Mouse (Mus musculus) testis, adult 2 months (tissue): ENCODE measurements at regions not wholly inside any gene's neighbourhood (a gene's known extent, or its start where the extent isn't known, plus 50 kb on each side); places are given as distances from the start of the nearest gene placed in this dataset.
A peak's percentile ranks its signal among the peaks of the same experiment; 100 is the strongest.

Experiments
- H3K27ac ChIP-seq: fragments of 200-500 bp; 2 replicates; pipeline ENCODE4 v1.5.1; 2012; ENCODE audit warnings: low read depth, low read length; ENCODE audit not compliant: control insufficient read depth, insufficient read depth
- H3K27me3 ChIP-seq: fragments of 200-500 bp; 2 replicates; pipeline ENCODE4 v1.6.1; 2012; ENCODE audit warnings: mild to moderate bottlenecking, low read length, moderate library complexity; ENCODE audit not compliant: control insufficient read depth, insufficient read depth
- H3K36me3 ChIP-seq: fragments of 200-500 bp; 2 replicates; pipeline ENCODE4 v1.6.1; 2012; ENCODE audit warnings: mild to moderate bottlenecking, low read length; ENCODE audit not compliant: control insufficient read depth, insufficient read depth
- H3K4me1 ChIP-seq: fragments of 200-500 bp; 2 replicates; pipeline ENCODE4 v1.6.1; 2012; ENCODE audit warnings: low read length; ENCODE audit not compliant: control insufficient read depth, insufficient read depth
- H3K4me3 ChIP-seq: fragments of 200-500 bp; 2 replicates; pipeline ENCODE4 v1.5.1; 2012; ENCODE audit warnings: low read depth, mild to moderate bottlenecking, low read length, moderate library complexity, mixed read lengths; ENCODE audit not compliant: control insufficient read depth
- CTCF ChIP-seq: fragments of 200-500 bp; IDR thresholded peaks from 2 replicates; pipeline ENCODE4 v1.5.1; 2012; ENCODE audit warnings: low read depth, mild to moderate bottlenecking, inconsistent platforms, low read length, moderate library complexity; ENCODE audit not compliant: control insufficient read depth, insufficient read depth, insufficient replicate concordance
- POLR2A ChIP-seq: fragments of 200-500 bp; IDR thresholded peaks from 2 replicates; pipeline ENCODE4 v1.6.1; 2012; ENCODE audit warnings: low read depth, mild to moderate bottlenecking, inconsistent platforms, low read length, moderate library complexity; ENCODE audit not compliant: control insufficient read depth

DNA sequence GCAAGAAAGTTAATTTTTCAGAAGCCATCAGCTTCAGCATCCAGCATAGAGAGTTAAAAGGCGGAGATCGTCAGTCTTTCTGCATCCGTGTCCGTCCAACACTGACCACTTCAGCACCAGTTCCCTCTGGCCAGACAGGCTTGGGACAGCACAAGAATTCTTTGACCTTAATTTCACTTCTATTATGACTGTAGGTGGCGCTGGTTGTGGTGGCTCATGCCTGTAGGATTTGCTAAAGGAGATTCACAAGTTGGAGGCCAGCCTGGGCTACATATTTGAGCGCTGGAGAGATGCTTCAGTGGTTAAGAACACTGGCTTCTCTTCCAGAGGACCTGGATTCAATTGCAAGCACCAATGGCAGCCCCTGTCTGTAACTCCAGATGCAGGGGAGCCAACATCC is 66.0 kb downstream of the Amer2 start:
- Histone ChIP-seq H3K27me3 (no peaks in the 10 kb centered on the region), H3K4me1 (no peaks in the 10 kb centered on the region), H3K27ac (no peak overlapping the region), H3K4me3 (no peak overlapping the region), H3K36me3 (no peaks in the 10 kb centered on the region)
- no peak for TF ChIP-seq POLR2A
- no peak for TF ChIP-seq CTCF

DNA sequence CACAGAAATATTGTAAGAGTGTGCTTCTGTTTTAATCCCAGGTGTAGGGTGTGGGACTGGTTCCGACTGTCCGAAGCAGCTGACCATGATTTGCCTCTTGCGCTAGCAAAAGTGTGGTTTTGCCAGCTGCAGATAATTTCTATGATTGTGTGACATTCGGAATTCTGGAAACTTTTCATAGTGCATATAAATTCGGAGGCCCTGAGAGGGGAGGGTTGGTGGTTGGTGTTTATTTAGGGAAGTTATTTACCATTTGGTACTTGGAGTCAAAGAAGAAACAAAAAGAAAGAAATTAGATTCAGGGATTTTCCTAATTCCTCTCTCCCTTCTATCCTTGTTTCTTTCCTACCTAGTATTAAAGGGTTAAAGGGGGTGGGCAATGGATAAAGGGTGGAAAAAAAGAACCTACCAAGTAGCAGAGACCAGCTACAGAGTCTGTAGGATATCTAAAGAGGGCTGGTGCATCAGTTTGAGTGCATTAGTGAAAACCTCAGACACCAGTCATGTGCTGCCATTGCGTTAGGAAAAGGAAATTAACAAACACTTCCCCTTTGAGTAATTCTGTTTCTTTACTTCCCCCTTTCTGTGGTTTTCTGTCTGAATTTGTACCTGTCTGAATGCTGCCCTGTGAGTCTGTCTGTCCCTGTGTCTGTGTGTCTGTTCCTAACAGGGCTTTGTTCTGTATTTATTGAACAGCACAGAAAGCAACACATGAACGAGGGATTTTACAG is 70.9 kb downstream of the Amer2 start:
- Histone ChIP-seq H3K36me3 (no peaks in the 10 kb centered on the region), H3K4me1 (no peaks in the 10 kb centered on the region), H3K27me3 (no peaks in the 10 kb centered on the region), H3K4me3 (no peak overlapping the region), H3K27ac (no peak overlapping the region)
- TF ChIP-seq POLR2A (no peak), CTCF (no peak)

DNA sequence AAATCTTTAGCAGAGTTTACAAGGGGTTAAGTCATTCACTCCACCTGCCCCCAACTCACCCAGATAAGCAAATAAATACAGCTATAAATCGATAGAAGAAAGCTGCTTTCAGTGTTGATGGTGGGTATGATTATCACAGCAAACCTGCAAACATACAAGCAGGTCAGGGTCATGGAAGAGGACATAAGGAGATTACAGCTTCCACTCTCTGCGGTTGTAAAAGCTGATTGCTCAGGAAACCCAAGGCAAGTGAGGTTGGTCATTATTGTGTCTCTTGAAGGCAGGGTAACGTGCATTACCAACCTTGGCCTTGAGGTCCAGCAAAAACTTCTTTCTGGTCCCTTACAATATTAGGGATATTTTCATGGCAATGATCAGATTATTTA is 71.5 kb downstream of the Amer2 start:
- Histone ChIP-seq H3K27ac (no peak overlapping the region), H3K4me1 (no peaks in the 10 kb centered on the region), H3K4me3 (no peak overlapping the region), H3K27me3 (no peaks in the 10 kb centered on the region), H3K36me3 (no peaks in the 10 kb centered on the region)
- TF ChIP-seq POLR2A, result no peak
- no peak for TF ChIP-seq CTCF

DNA sequence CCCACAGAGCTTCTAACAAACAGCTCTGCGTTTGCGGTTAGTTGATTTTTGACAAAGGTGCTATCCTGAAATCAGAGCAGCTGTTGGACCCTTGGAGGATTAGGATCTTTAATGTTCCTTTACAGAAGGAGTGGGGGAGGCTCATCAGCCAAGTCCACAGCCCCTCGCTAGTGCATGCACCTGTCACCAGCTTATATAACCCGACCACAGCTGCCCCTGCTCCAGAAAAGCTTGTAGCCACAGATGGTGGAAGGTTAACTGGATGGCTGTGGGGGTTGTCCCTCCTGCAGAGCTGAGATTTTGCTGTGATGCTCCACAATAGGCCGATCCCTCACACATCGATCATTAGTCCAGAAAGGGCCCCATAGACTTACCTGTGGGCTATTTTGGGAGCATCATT is 73.0 kb downstream of the Amer2 start:
- Histone ChIP-seq H3K27me3 (no peaks in the 10 kb centered on the region), H3K36me3 (no peaks in the 10 kb centered on the region), H3K27ac (no peak overlapping the region), H3K4me1 (no peaks in the 10 kb centered on the region; the same call in 1 of the 2 replicates), H3K4me3 (no peak overlapping the region)
- TF ChIP-seq CTCF (no peak), POLR2A (no peak)

DNA sequence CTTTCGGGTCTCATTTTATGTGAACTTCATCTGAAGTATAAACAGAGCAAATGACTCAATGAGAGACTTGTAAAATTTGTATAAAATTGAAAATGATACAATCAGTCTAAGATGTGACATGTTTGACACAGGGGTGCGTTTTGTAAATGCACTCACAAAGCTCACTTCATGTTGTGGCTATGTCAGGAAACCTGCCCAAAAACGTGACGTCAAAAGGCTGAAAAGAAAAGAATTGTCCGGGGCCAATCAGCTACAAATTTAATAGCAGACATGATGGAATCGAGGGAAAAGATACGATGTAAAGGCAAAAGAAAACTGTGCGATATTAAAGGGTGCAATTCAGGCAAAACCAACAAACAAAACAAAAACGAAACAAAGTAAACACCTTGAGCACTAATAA is 78.2 kb downstream of the Amer2 start:
- H3K36me3 ChIP-seq, result no peaks in the 10 kb centered on the region
- H3K4me1 ChIP-seq, result peaks cover 2% of the 10 kb centered on the region
- no peak overlapping the region for H3K4me3 ChIP-seq
- no peaks in the 10 kb centered on the region for H3K27me3 ChIP-seq
- TF ChIP-seq CTCF (no peak), POLR2A (no peak)
- H3K27ac ChIP-seq, result no peak overlapping the region

DNA sequence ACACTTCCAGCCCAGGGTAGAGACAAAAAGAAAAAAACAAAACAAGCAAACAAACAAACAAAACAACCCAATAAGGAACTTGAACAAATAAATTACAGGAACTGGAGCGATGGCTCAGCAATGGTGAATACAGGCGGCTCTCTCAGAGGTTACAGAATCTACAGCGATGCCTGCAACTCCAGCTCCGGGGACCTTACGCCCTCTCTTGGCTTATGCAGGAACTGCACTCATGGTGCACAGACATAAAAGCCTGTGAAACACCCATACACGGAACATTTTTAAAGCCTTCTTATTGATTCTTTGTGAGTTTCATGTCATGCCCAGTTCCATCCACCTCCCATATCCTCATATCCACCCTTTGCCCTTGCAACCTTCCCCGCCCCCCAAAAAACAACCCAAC is 78.6 kb downstream of the Amer2 start:
- H3K4me3 ChIP-seq, result no peak overlapping the region
- no peak overlapping the region for H3K27ac ChIP-seq
- H3K4me1 ChIP-seq, result peaks cover 2% of the 10 kb centered on the region
- H3K27me3 ChIP-seq, result no peaks in the 10 kb centered on the region
- H3K36me3 ChIP-seq, result no peaks in the 10 kb centered on the region
- TF ChIP-seq POLR2A (no peak), CTCF (peak; percentile 58; the same call in 1 of the 2 replicates)

DNA sequence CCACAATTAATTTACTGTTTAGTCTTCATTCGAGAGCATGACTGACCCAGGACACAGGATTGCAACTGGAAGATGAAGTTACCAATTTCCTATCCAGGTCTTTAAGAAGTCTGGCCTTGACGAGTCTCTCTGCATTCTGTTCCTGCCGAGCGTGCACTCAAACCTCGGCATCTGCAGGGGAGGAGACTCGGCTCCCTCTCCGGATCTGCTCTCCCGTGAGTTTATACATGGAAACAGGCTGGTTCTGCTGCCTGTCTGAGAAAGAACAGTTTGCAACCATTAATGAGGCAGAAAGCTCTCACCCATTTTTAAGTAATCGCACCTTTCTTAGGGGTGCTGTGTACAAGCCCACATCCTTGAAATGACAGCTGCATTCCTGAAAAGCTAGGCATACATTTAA is 83.7 kb downstream of the Amer2 start:
- Histone ChIP-seq H3K4me3 (no peak overlapping the region), H3K27me3 (no peaks in the 10 kb centered on the region), H3K27ac (no peak overlapping the region), H3K4me1 (peaks cover 2% of the 10 kb centered on the region; the same call in 1 of the 2 replicates), H3K36me3 (no peaks in the 10 kb centered on the region)
- TF ChIP-seq CTCF (no peak), POLR2A (no peak)
